Mouse (Mus musculus) activated CD4-positive, CD25-positive, alpha-beta regulatory T cell, adult 4 months (primary cell): Measurements from ENCODE around the gene Kcnj15. TPM values are rescaled to one million over a fixed set of nuclear protein-coding genes. Genes with fewer than 3 reads are reported as not detected.
A peak's percentile ranks its signal among the peaks of the same experiment; 100 is the strongest.

Experiments used
- ATAC-seq: one replicate; pipeline ENCODE4 v1.8.0; 2017
- polyA plus RNA-seq, 2 experiments: library from polyadenylated mRNA; unstranded; fragments of 100-300 nt; shearing (Covaris generic); gene quantifications; one replicate each; pipeline ENCODE4 v1.2.1; 2017

Kcnj15 gene
- 1 to 10 TPM in 1 of 2 experiments, under 1 TPM in 1; 0.79 to 1.4 TPM for polyA plus RNA-seq

- ATAC-seq = no peak
Observed at GRCm38 (mm10) chr16:95257266-95257894, at the start of gene Kcnj15. Kcnj15 (plus strand) TSS chr16:95257558.

- ATAC-seq = no peak
Observed at GRCm38 (mm10) chr16:95208243-95208642, 49.1 kb upstream of the Kcnj15 start.

- peak; percentile 52 for ATAC-seq
Observed at GRCm38 (mm10) chr16:95209011-95209466, 48.3 kb upstream of the Kcnj15 start.

- ATAC-seq = no peak
Observed at GRCm38 (mm10) chr16:95214251-95215197, 42.8 kb upstream of the Kcnj15 start.

- no peak for ATAC-seq
Observed at GRCm38 (mm10) chr16:95215782-95216181, 41.6 kb upstream of the Kcnj15 start.

- ATAC-seq = no peak
Observed at GRCm38 (mm10) chr16:95216346-95216745, 41.0 kb upstream of the Kcnj15 start.

- ATAC-seq = no peak
Observed at GRCm38 (mm10) chr16:95216824-95217223, 40.5 kb upstream of the Kcnj15 start.

- no peak for ATAC-seq
Observed at GRCm38 (mm10) chr16:95218783-95219182, 38.6 kb upstream of the Kcnj15 start.

- no peak for ATAC-seq
Observed at GRCm38 (mm10) chr16:95219459-95219858, 37.9 kb upstream of the Kcnj15 start.

GRCm38 (mm10) chr16:95221051-95221450 lies 36.3 kb upstream of the Kcnj15 start:
- ATAC-seq = no peak

- ATAC-seq = no peak
Observed at GRCm38 (mm10) chr16:95222026-95222718, 35.2 kb upstream of the Kcnj15 start.

GRCm38 (mm10) chr16:95223435-95223834 lies 33.9 kb upstream of the Kcnj15 start:
- ATAC-seq = no peak

GRCm38 (mm10) chr16:95225285-95225684 lies 32.1 kb upstream of the Kcnj15 start:
- ATAC-seq = no peak

GRCm38 (mm10) chr16:95231768-95232167 lies 25.6 kb upstream of the Kcnj15 start:
- ATAC-seq = no peak

- no peak for ATAC-seq
Observed at GRCm38 (mm10) chr16:95234891-95235548, 22.3 kb upstream of the Kcnj15 start.

GRCm38 (mm10) chr16:95239209-95239925 lies 18.0 kb upstream of the Kcnj15 start:
- no peak for ATAC-seq

- ATAC-seq = no peak
Observed at GRCm38 (mm10) chr16:95240688-95241087, 16.7 kb upstream of the Kcnj15 start.

GRCm38 (mm10) chr16:95241581-95241980 lies 15.8 kb upstream of the Kcnj15 start:
- no peak for ATAC-seq

GRCm38 (mm10) chr16:95242114-95242513 lies 15.2 kb upstream of the Kcnj15 start:
- ATAC-seq = no peak

- no peak for ATAC-seq
Observed at GRCm38 (mm10) chr16:95243401-95243800, 14.0 kb upstream of the Kcnj15 start.

GRCm38 (mm10) chr16:95244626-95245303 lies 12.6 kb upstream of the Kcnj15 start:
- ATAC-seq = no peak
